Mouse (Mus musculus): ENCODE measurements around the gene Gipc2. TPM values are rescaled to one million over a fixed set of nuclear protein-coding genes. Genes with fewer than 3 reads are reported as not detected.
"Not testable (repeated sequence)": the region's sequence is repeated elsewhere in the genome, so short reads cannot be mapped to it uniquely, and the experiment has no call there.

The Gipc2 gene
- total RNA-seq (2021) = 1 to 10 TPM; 4.0 to 7.3 TPM

- intact Hi-C loops (cut with DNase I) = loop anchor here (10.0 kb wide), 1 partner anchor 51 kb away; no protein-coding TSS in a partner anchor
- DNase-seq = no peak
These were observed at the start of gene Gipc2 for GRCm38 (mm10) chr3:152166099-152166423. TSS of gene Gipc2 (minus strand) at chr3:152166230.

- intact Hi-C loops (cut with DNase I) = loop anchor here (5.0 kb wide), 1 partner anchor 101 kb away; no protein-coding TSS in a partner anchor
- no peak for DNase-seq
These were observed 47.4 kb upstream of the Gipc2 start for GRCm38 (mm10) chr3:152213416-152213815.

- no peak for DNase-seq
- intact Hi-C loops (cut with DNase I) = loop anchor here (5.0 kb wide), 1 partner anchor 100 kb away; no protein-coding TSS in a partner anchor
These were observed 45.8 kb upstream of the Gipc2 start for GRCm38 (mm10) chr3:152211731-152212279.

GRCm38 (mm10) chr3:152210728-152211391 lies 44.8 kb upstream of the Gipc2 start:
- intact Hi-C loops (cut with DNase I) = loop anchor here (5.0 kb wide), 1 partner anchor 99 kb away; no protein-coding TSS in a partner anchor

GRCm38 (mm10) chr3:152209967-152210634 lies 44.1 kb upstream of the Gipc2 start, which contains the start of the genes Dnajb4 and Fubp1:
TSS of gene Dnajb4 (minus strand) at chr3:152210302.
TSS of gene Fubp1 (plus strand) at chr3:152210422.
- intact Hi-C loops (cut with DNase I) = loop anchor here (5.0 kb wide), 1 partner anchor 98 kb away; no protein-coding TSS in a partner anchor
- peak; percentile 100 for DNase-seq

More at GRCm38 (mm10) chr3:152210728-152211391, 44.8 kb upstream of the Gipc2 start:
- DNase-seq = peak; percentile 72

GRCm38 (mm10) chr3:152209177-152209966 lies 43.3 kb upstream of the Gipc2 start:
- intact Hi-C loops (cut with DNase I) = no loop called here
- no peak for DNase-seq

GRCm38 (mm10) chr3:152208096-152208885 lies 42.3 kb upstream of the Gipc2 start:
- intact Hi-C loops (cut with DNase I) = no loop called here
- DNase-seq = no peak

GRCm38 (mm10) chr3:152207156-152207555 lies 41.1 kb upstream of the Gipc2 start:
- DNase-seq = no peak
- intact Hi-C loops (cut with DNase I) = no loop called here

GRCm38 (mm10) chr3:152204577-152204976 lies 38.5 kb upstream of the Gipc2 start:
- no peak for DNase-seq
- intact Hi-C loops (cut with DNase I) = no loop called here

- no peak for DNase-seq
- intact Hi-C loops (cut with DNase I) = no loop called here
These were observed 38.0 kb upstream of the Gipc2 start for GRCm38 (mm10) chr3:152203996-152204395.

- DNase-seq = no peak
These were observed 37.4 kb upstream of the Gipc2 start for GRCm38 (mm10) chr3:152203411-152203810.

GRCm38 (mm10) chr3:152202942-152203341 lies 36.9 kb upstream of the Gipc2 start:
- no peak for DNase-seq
- intact Hi-C loops (cut with DNase I) = no loop called here

More at GRCm38 (mm10) chr3:152203411-152203810, 37.4 kb upstream of the Gipc2 start:
- intact Hi-C loops (cut with DNase I) = no loop called here

GRCm38 (mm10) chr3:152201651-152202050 lies 35.6 kb upstream of the Gipc2 start:
- no peak for DNase-seq
- intact Hi-C loops (cut with DNase I) = no loop called here

- no peak for DNase-seq
- intact Hi-C loops (cut with DNase I) = no loop called here
These were observed 35.2 kb upstream of the Gipc2 start for GRCm38 (mm10) chr3:152201181-152201580.

GRCm38 (mm10) chr3:152199125-152199524 lies 33.1 kb upstream of the Gipc2 start:
- no peak for DNase-seq
- intact Hi-C loops (cut with DNase I) = no loop called here

GRCm38 (mm10) chr3:152197246-152197645 lies 31.2 kb upstream of the Gipc2 start:
- not testable (repeated sequence) for DNase-seq

GRCm38 (mm10) chr3:152193635-152194097 lies 27.6 kb upstream of the Gipc2 start:
- peak; percentile 74 for DNase-seq
- intact Hi-C loops (cut with DNase I) = no loop called here

More at GRCm38 (mm10) chr3:152197246-152197645, 31.2 kb upstream of the Gipc2 start:
- intact Hi-C loops (cut with DNase I) = not testable (repeated sequence)

GRCm38 (mm10) chr3:152193177-152193576 lies 27.1 kb upstream of the Gipc2 start:
- DNase-seq = no peak
- intact Hi-C loops (cut with DNase I) = no loop called here

- DNase-seq = no peak
- intact Hi-C loops (cut with DNase I) = no loop called here
These were observed 26.4 kb upstream of the Gipc2 start for GRCm38 (mm10) chr3:152192238-152192931.
